Mouse (Mus musculus) CH12.LX (cell line): Measurements from ENCODE around the gene Erbb3. TPM values are rescaled to one million over a fixed set of nuclear protein-coding genes. Genes with fewer than 3 reads are reported as not detected.

Source experiments
- DNase-seq: peaks from one replicate; pipeline ENCODE4 v3.0.0-alpha.2; 2013; ENCODE audit errors: extremely low read depth
- H3K27ac ChIP-seq: 2 replicates; pipeline ENCODE4 v1.5.1; 2012; ENCODE audit warnings: low read depth, mild to moderate bottlenecking, control low read depth, moderate library complexity; ENCODE audit not compliant: insufficient read depth
- H3K27me3 ChIP-seq: replicated peaks from 2 replicates; pipeline ENCODE3; 2012; ENCODE audit warnings: inconsistent platforms
- H3K36me3 ChIP-seq, 2 experiments: replicated peaks in 1 of 2; 2 replicates each; pipeline versions ENCODE3 to v1.6.1; 2012; ENCODE audit warnings: inconsistent platforms in 1 of 2, low read length in 1 of 2, mild to moderate bottlenecking in 1 of 2, mixed read lengths in 1 of 2, moderate library complexity in 1 of 2; ENCODE audit not compliant: control insufficient read depth in 1 of 2, insufficient read depth in 1 of 2
- H3K4me1 ChIP-seq, 2 experiments: 2 replicates each; pipeline ENCODE4 v1.6.1; 2012; ENCODE audit warnings: inconsistent platforms in 1 of 2, moderate library complexity in 1 of 2; ENCODE audit not compliant: insufficient read depth in 2 of 2, control insufficient read depth in 1 of 2
- H3K4me2 ChIP-seq: 2 replicates; pipeline ENCODE4 v1.6.1; 2012; ENCODE audit warnings: low read depth, mild to moderate bottlenecking, control low read depth; ENCODE audit not compliant: poor library complexity, insufficient read depth, severe bottlenecking
- H3K4me3 ChIP-seq, 3 experiments: fragments of 150-350 bp in 1 of 3; sonication (generic) in 1 of 3; replicated peaks in 1 of 3; 2 replicates each; pipeline versions ENCODE3 to v1.5.1; 2011 to 2012; ENCODE audit warnings: low read depth in 2 of 3, low read length in 2 of 3, mild to moderate bottlenecking in 2 of 3, moderate library complexity in 2 of 3, control low read depth in 1 of 3, improper control_type of control experiment in 1 of 3, inconsistent platforms in 1 of 3, mixed read lengths in 1 of 3; ENCODE audit not compliant: poor library complexity in 1 of 3
- H3K79me2 ChIP-seq: replicated peaks from 2 replicates; pipeline ENCODE4 v1.6.1; 2012; ENCODE audit warnings: mild to moderate bottlenecking, moderate library complexity; ENCODE audit not compliant: control insufficient read depth, poor library complexity, insufficient read depth, severe bottlenecking; ENCODE audit errors: extremely low read depth
- H3K9ac ChIP-seq: 2 replicates; pipeline ENCODE4 v1.6.1; 2012; ENCODE audit warnings: low read depth, mild to moderate bottlenecking, control low read depth, moderate library complexity; ENCODE audit not compliant: insufficient read depth
- H3K9me3 ChIP-seq: replicated peaks from 2 replicates; pipeline ENCODE3; 2012; ENCODE audit warnings: low read length, inconsistent platforms, mixed read lengths
- BHLHE40 ChIP-seq: IDR thresholded peaks from 2 replicates; pipeline ENCODE4 v1.6.1; 2011; ENCODE audit warnings: mild to moderate bottlenecking, low read depth, low read length, improper control_type of control experiment
- CHD1 ChIP-seq: IDR thresholded peaks from 2 replicates; pipeline ENCODE4 v1.6.1; 2012; ENCODE audit warnings: low read depth, low read length, improper control_type of control experiment, inconsistent platforms
- CTCF ChIP-seq, 2 experiments: IDR thresholded peaks in 1 of 2; conservative IDR thresholded peaks in 1 of 2; 2 replicates each; pipeline ENCODE4 v1.5.1; 2011 to 2012; ENCODE audit warnings: low read depth in 2 of 2, low read length in 2 of 2, improper control_type of control experiment in 1 of 2, inconsistent platforms in 1 of 2, mild to moderate bottlenecking in 1 of 2, moderate library complexity in 1 of 2
- E2F4 ChIP-seq: IDR thresholded peaks from 2 replicates; pipeline ENCODE4 v1.6.1; 2011; ENCODE audit warnings: low read depth, low read length, improper control_type of control experiment; ENCODE audit not compliant: insufficient replicate concordance
- EP300 ChIP-seq: IDR thresholded peaks from 2 replicates; pipeline ENCODE4 v1.6.1; 2011; ENCODE audit warnings: low read length, improper control_type of control experiment
- GABPA ChIP-seq: IDR thresholded peaks from 2 replicates; pipeline ENCODE4 v1.6.1; 2012; ENCODE audit warnings: low read depth, low read length, improper control_type of control experiment, inconsistent platforms; ENCODE audit not compliant: insufficient replicate concordance
- HCFC1 ChIP-seq: IDR thresholded peaks from 2 replicates; pipeline ENCODE4 v1.6.1; 2012; ENCODE audit warnings: low read depth, mild to moderate bottlenecking, inconsistent platforms, low read length, improper control_type of control experiment
- KAT2A ChIP-seq: IDR thresholded peaks from 2 replicates; pipeline ENCODE4 v1.6.1; 2012; ENCODE audit warnings: low read length, improper control_type of control experiment, inconsistent platforms; ENCODE audit not compliant: insufficient replicate concordance
- MAFK ChIP-seq: IDR thresholded peaks from 2 replicates; pipeline ENCODE4 v1.6.1; 2011; ENCODE audit warnings: low read length, improper control_type of control experiment; ENCODE audit not compliant: insufficient replicate concordance
- MAZ ChIP-seq: IDR thresholded peaks from 2 replicates; pipeline ENCODE4 v1.6.1; 2012; ENCODE audit warnings: low read depth, mild to moderate bottlenecking, inconsistent platforms, low read length, improper control_type of control experiment, moderate library complexity
- MEF2A ChIP-seq: IDR thresholded peaks from 2 replicates; pipeline ENCODE4 v1.6.1; 2014; ENCODE audit warnings: low read depth, mild to moderate bottlenecking, inconsistent platforms, low read length, improper control_type of control experiment, borderline replicate concordance
- MXI1 ChIP-seq: IDR thresholded peaks from 2 replicates; pipeline ENCODE4 v1.6.1; 2011; ENCODE audit warnings: mild to moderate bottlenecking, low read depth, low read length, improper control_type of control experiment
- NRF1 ChIP-seq: IDR thresholded peaks from 2 replicates; pipeline ENCODE4 v1.6.1; 2014; ENCODE audit warnings: low read depth, mild to moderate bottlenecking, inconsistent platforms, low read length, improper control_type of control experiment, moderate library complexity
- PAX5 ChIP-seq: IDR thresholded peaks from 2 replicates; pipeline ENCODE4 v1.6.1; 2012; ENCODE audit warnings: low read length, inconsistent platforms, mixed read lengths
- RCOR1 ChIP-seq: conservative IDR thresholded peaks from 2 replicates; pipeline ENCODE4 v1.6.1; 2012; ENCODE audit warnings: low read depth, mild to moderate bottlenecking, inconsistent platforms, low read length, improper control_type of control experiment
- TBP ChIP-seq: conservative IDR thresholded peaks from 2 replicates; pipeline ENCODE4 v1.6.1; 2011; ENCODE audit warnings: low read depth, low read length, improper control_type of control experiment
- TCF12 ChIP-seq: IDR thresholded peaks from 2 replicates; pipeline ENCODE4 v1.6.1; 2014; ENCODE audit warnings: low read depth, mild to moderate bottlenecking, inconsistent platforms, low read length, improper control_type of control experiment
- UBTF ChIP-seq: IDR thresholded peaks from 2 replicates; pipeline ENCODE4 v1.6.1; 2012; ENCODE audit warnings: low read depth, mild to moderate bottlenecking, inconsistent platforms, low read length, improper control_type of control experiment, moderate library complexity
- USF2 ChIP-seq: conservative IDR thresholded peaks from 2 replicates; pipeline ENCODE4 v1.6.1; 2011; ENCODE audit warnings: low read depth, low read length, improper control_type of control experiment
- ZNF384 ChIP-seq: IDR thresholded peaks from 2 replicates; pipeline ENCODE4 v1.6.1; 2012; ENCODE audit warnings: low read depth, low read length, improper control_type of control experiment, inconsistent platforms
- dilution Hi-C: fragments of 300-500 bp; cut with MboI; formaldehyde crosslinking; loops from 2 replicates; pipeline ENCODE4 v1.14.3; 2020; ENCODE audit warnings: low sequenced_read_pairs; ENCODE audit not compliant: extremely low pct_unique_long_range_greater_than_20kb, extremely low pct_ligation_motif_present
- in situ Hi-C: fragments of 300-500 bp; cut with MboI; formaldehyde crosslinking; loops from 3 replicates; pipeline ENCODE4 v1.14.3; 2019; ENCODE audit warnings: low sequenced_read_pairs, low pct_ligation_motif_present, low pct_unique_long_range_greater_than_20kb, mixed read lengths
- polyA plus RNA-seq: library from polyadenylated mRNA; unstranded; fragments of >175 nt; gene quantifications from 2 replicates; pipeline ENCODE4 v1.2.1, GENCODE M21; 2012; ENCODE audit warnings: low read depth; ENCODE audit not compliant: insufficient read length
- total RNA-seq, 2 experiments: library from RNA; depleted of rRNA; stranded (reverse); fragments of 300-350 nt in 1 of 2; fragments of >200 nt in 1 of 2; gene quantifications; 2 replicates each; pipeline ENCODE4 v1.2.3; 2012 to 2014

Gene Erbb3
- total RNA-seq (2012; rRNA removed) (12.6 and 13.2 TPM in 2 replicates), total RNA-seq (2014; rRNA removed) (11.3 and 13.0 TPM in 2 replicates), polyA plus RNA-seq (7.4 and 7.7 TPM in 2 replicates)

GRCm38 (mm10) chr10:128589464-128590192 is at the start of gene Erbb3:
TSS of gene Erbb3 (minus strand) at chr10:128589652.
- H3K27ac ChIP-seq, result no peak within 1 kb of the TSS
- no peaks in the 10 kb centered on the region for H3K79me2 ChIP-seq
- dilution Hi-C loops, result no loop called here
- H3K4me2 ChIP-seq, result peak within 1 kb of the TSS; percentile 95
- TF ChIP-seq USF2, result no peak
- TF ChIP-seq ZNF384, result peak; percentile 50; the same call in 1 of the 2 replicates
- TF ChIP-seq MAZ, result peak; percentile 60
- peak; percentile 65; the same call in 1 of the 2 replicates for TF ChIP-seq BHLHE40
- 0 out of 2 replicates have a peak, but pooled peaks have one; percentile 20 for TF ChIP-seq UBTF
- no peak for TF ChIP-seq EP300
- no peaks in the 10 kb centered on the region for H3K36me3 ChIP-seq
- peaks cover 0 to 20% of the 10 kb centered on the region in 2 experiments; a peak in 2 of 4 replicates for H3K4me1 ChIP-seq
- H3K4me3 ChIP-seq, result peak within 1 kb of the TSS; percentile 63 to 80 (median 65)
- in situ Hi-C loops, result no loop called here
- H3K9me3 ChIP-seq, result no peaks in the 10 kb centered on the region
- peaks cover 71% of the 10 kb centered on the region for H3K27me3 ChIP-seq
- peak within 1 kb of the TSS; percentile 54 for H3K9ac ChIP-seq
- DNase-seq, result peak; percentile 42

- H3K27ac ChIP-seq, result no peak overlapping the region
- DNase-seq, result no peak
- H3K4me3 ChIP-seq, result no peak overlapping the region
- dilution Hi-C loops (no loop called here), in situ Hi-C loops (no loop called here)
- H3K79me2 ChIP-seq, result no peaks in the 10 kb centered on the region
- peaks cover 6 to 9% of the 10 kb centered on the region in 2 experiments for H3K4me1 ChIP-seq
- peaks cover 0 to 4% of the 10 kb centered on the region in 2 experiments for H3K36me3 ChIP-seq
- H3K27me3 ChIP-seq, result no peaks in the 10 kb centered on the region
- H3K4me2 ChIP-seq, result peak overlapping the region; percentile 2; the same call in 1 of the 2 replicates
- H3K9ac ChIP-seq, result no peak overlapping the region
- H3K9me3 ChIP-seq, result no peaks in the 10 kb centered on the region
- TF ChIP-seq HCFC1, result no peak
- no peak for TF ChIP-seq E2F4
- TF ChIP-seq GABPA, result no peak
- no peak for TF ChIP-seq MAZ
- TF ChIP-seq NRF1, result no peak
- no peak for TF ChIP-seq EP300
- no peak for TF ChIP-seq RCOR1
- no peak for TF ChIP-seq KAT2A
- TF ChIP-seq MAFK, result no peak
- no peak for TF ChIP-seq MEF2A
- no peak for TF ChIP-seq CHD1
- TF ChIP-seq TCF12, result no peak
- no peak for TF ChIP-seq CTCF (conservative IDR thresholded peaks at IDR 0.05 in 1 of 2, IDR thresholded peaks at IDR 0.05 in 1 of 2; ENCODE audit: low read depth in 2 of 2, low read length in 2 of 2)
- no peak for TF ChIP-seq PAX5
- no peak for TF ChIP-seq MXI1
- TF ChIP-seq ZNF384, result no peak
- TF ChIP-seq TBP, result no peak
- TF ChIP-seq, all 38 proteins: peak for 0
These were observed 47.6 kb upstream of the Erbb3 start for GRCm38 (mm10) chr10:128637011-128637410.
